Mouse (Mus musculus) left cerebral cortex, postnatal 36 days (tissue): ENCODE measurements at regions not wholly inside any gene's neighbourhood (a gene's known extent, or its start where the extent isn't known, plus 50 kb on each side); places are given as distances from the start of the nearest gene placed in this dataset.
A peak's percentile ranks its signal among the peaks of the same experiment; 100 is the strongest.

ENCODE experiments used
- DNase-seq, 2 experiments: peaks; one replicate each; pipeline ENCODE4 v3.0.0; 2021 to 2022; ENCODE audit warnings: low spot score in 2 of 2, mixed read lengths in 1 of 2
- intact Hi-C: fragments of 180-260 bp; cut with DNase I; formaldehyde crosslinking; loops from one replicate; pipeline ENCODE4 v1.15.1; 2025

- intact Hi-C loops: no loop called here
- no peak for DNase-seq
These were observed 615.3 kb upstream of the Fbxo33 start for GRCm38 (mm10) chr12:59834809-59835208.

GRCm38 (mm10) chr12:59822918-59823317 is 603.4 kb upstream of the Fbxo33 start:
- intact Hi-C loops: no loop called here
- no peak for DNase-seq

DNA sequence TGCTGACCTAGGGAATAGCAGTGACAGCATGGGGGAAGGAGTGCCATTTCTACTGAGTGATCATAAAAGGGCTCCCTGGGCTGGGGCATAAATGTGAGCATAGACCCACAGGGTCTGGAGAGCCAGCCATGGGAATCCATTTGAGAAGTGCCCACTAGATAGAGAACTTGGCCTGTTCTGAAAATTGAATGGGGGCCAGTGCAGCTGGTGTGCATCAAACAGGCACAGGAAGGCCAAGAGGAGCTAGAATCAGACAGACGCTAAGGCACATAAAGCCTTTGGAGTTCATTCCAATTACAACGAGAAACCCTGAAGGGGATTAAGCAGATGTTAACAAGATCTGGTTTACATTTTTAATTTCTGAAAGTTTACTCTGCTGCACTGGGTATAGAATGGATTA is 602.9 kb upstream of the Fbxo33 start:
- DNase-seq: no peak
- intact Hi-C loops: no loop called here

DNA sequence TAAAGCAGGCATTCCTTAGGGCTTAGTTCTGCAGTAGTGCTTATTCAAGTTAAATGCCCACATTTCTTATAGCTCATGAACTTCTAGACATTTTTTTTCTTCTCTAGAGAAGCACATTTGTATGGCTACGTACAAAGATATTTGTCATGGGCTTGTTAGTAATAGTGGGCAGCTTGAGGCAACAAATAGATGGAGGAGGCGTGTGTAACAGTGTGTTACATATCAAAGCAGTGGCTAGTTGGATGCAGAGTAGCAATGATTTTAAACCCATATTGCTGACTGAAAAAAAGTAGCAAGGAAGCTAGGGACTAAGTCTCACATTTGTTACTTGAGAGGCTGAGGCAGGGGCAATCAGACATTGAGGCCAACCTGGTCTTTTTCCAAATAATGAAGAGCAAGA is 602.2 kb upstream of the Fbxo33 start:
- DNase-seq: no peak
- intact Hi-C loops: no loop called here

DNA sequence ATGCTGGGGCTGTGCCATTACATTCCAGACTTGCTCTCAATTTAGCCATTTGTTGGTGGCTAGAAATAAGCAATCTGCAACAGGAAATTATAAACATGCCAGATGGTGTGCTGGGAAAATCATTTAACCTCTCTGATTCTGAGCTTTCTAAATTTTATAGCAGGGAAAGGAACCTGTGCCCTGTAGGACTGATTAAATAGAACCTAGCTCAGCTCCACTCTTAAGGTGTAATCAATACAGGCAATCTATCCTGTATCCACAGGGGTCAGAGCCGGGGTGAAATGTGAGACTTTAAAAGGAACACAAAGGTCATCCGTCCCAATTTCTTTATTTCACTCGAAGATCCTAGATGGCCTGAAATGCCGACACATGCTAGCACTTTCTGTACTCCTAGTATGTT is 596.4 kb upstream of the Fbxo33 start:
- DNase-seq: no peak
- intact Hi-C loops: no loop called here

- intact Hi-C loops: no loop called here
- no peak for DNase-seq
These were observed 594.8 kb upstream of the Fbxo33 start for GRCm38 (mm10) chr12:59814356-59814755.

GRCm38 (mm10) chr12:59809224-59809623 is 589.7 kb upstream of the Fbxo33 start:
- intact Hi-C loops: no loop called here
- DNase-seq: no peak

- intact Hi-C loops: loop anchor here (5.0 kb wide), 1 partner anchor 1719 kb away; no protein-coding TSS in a partner anchor
- peak; percentile 47 to 48 for DNase-seq
These were observed 578.5 kb upstream of the Fbxo33 start for GRCm38 (mm10) chr12:59798051-59798450.

DNA sequence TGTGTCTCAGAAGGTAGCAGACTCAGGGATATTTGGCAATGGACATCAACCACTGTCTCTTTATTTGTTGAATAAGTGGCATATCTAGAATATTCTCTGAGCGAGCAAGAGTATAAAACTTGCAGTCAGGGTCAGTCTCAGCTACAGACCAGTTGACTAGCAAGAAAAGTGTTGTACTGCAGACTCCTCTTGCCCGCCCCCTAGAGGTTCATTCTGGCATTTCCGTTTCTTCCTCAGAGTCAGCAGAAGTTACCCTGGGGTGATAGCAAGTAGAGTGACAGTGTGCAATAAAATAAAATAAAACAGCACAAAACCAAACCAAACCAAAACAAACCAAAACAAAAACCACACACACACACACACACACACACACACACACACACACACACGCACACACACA is 571.9 kb upstream of the Fbxo33 start:
- no peak for DNase-seq
- intact Hi-C loops: no loop called here

GRCm38 (mm10) chr12:59786831-59787230 is 567.3 kb upstream of the Fbxo33 start:
- intact Hi-C loops: no loop called here
- DNase-seq: no peak

GRCm38 (mm10) chr12:59770980-59771379 is 551.5 kb upstream of the Fbxo33 start:
- intact Hi-C loops: no loop called here
- no peak for DNase-seq

- DNase-seq: no peak
- intact Hi-C loops: no loop called here
These were observed 542.7 kb upstream of the Fbxo33 start for GRCm38 (mm10) chr12:59762260-59762659.

GRCm38 (mm10) chr12:59744768-59745167 is 525.2 kb upstream of the Fbxo33 start:
- intact Hi-C loops: no loop called here

GRCm38 (mm10) chr12:59743211-59743610 is 523.7 kb upstream of the Fbxo33 start:
- intact Hi-C loops: no loop called here
- peak; percentile 28 to 53 for DNase-seq

More at GRCm38 (mm10) chr12:59744768-59745167, 525.2 kb upstream of the Fbxo33 start:
- no peak for DNase-seq

DNA sequence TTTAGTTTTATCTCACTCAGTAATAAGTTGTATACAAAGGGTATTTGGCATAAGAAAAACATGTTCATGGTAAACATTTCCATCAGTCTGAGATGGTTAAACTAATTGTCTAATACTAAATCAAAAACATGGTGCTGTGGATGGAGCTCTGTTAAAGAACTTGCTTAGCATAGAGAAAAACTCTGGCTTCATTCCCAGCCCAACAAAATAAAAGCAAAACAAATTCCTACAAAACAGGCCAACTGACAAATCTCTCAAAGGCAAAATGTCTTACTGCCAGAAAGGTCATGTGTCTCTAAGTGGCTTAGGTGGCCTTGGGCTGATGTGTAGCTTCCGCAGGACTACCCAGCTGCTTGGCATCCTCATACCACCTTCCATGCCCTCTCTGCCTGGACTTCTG is 505.4 kb upstream of the Fbxo33 start:
- intact Hi-C loops: no loop called here
- DNase-seq: no peak

- DNase-seq: no peak
- intact Hi-C loops: no loop called here
These were observed 503.1 kb upstream of the Fbxo33 start for GRCm38 (mm10) chr12:59722471-59723182.

DNA sequence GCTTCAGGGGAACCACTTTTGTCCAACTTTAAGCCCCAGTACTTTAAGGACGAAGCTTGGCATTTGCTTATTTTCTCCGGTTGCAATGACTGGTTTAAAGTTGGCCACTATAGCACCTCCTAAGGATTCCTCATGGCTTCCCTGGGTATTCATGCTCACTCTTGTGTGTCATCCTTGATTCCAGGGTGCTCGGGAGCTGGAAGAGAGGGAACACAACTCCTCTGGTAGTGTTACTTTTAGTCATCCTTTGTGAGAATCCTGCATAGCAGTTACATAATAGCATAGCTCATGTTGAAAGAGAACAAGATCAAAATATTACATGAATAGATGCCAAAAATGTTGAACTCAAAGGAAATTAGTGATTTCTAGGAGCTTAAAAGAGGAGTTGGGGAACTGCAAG is 493.7 kb upstream of the Fbxo33 start:
- intact Hi-C loops: loop anchor here (5.0 kb wide), 1 partner anchor 91 kb away; no protein-coding TSS in a partner anchor
- DNase-seq: peak in 1 of 2 experiments; percentile 18

- intact Hi-C loops: no loop called here
- DNase-seq: no peak
These were observed 463.7 kb upstream of the Fbxo33 start for GRCm38 (mm10) chr12:59683235-59683634.

- no peak for DNase-seq
- intact Hi-C loops: no loop called here
These were observed 443.6 kb upstream of the Fbxo33 start for GRCm38 (mm10) chr12:59663161-59663560.

DNA sequence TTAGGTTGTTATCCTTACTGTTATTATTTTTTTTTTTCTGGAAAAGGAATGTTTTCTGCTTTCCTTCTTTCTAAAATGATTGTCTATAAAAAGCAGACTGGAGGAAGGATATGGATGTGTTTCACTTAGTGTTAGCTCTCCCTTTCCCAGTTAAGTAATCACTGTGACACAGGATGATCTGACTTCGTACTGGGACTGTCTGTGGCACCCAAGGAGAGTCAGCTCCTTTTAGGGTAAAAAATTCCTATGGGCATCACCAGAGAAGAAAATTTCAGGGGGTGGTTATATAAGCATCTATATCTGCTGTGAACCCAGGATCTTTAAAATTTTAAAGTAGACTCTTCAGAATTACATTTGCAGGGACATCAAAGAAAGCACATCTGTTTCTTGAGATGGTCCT is 411.2 kb upstream of the Fbxo33 start:
- DNase-seq: no peak
- intact Hi-C loops: no loop called here

DNA sequence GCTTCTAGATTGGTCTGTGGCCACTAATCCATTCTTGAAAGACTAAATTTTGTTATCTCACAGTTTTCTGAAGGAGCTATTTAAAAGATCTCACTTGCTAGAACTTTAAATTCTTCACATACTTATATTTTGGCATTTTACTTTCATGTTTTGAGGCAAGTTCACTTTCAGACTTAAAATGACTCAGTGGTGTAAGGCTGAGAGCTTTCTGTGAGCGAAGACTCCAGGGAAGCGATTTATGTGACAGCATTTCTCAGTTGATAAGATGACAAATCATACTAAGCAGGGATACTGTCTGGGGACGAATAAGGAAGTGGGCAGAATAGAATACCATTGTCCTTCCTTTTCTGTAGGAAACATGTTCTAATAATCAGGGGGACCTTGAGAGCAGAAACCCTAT is 403.6 kb upstream of the Fbxo33 start:
- intact Hi-C loops: loop anchor here (5.0 to 10.0 kb wide), 2 partner anchors 89 to 208 kb away; no protein-coding TSS in a partner anchor
- no peak for DNase-seq

- intact Hi-C loops: loop anchor here (5.0 to 10.0 kb wide), 2 partner anchors 91 to 206 kb away; no protein-coding TSS in a partner anchor
- DNase-seq: no peak
These were observed 401.6 kb upstream of the Fbxo33 start for GRCm38 (mm10) chr12:59621132-59621531.
